Mouse (Mus musculus): ENCODE measurements around the gene Csnk2b. TPM values are rescaled to one million over a fixed set of nuclear protein-coding genes. Genes with fewer than 3 reads are reported as not detected.

Csnk2b gene
- 258 and 301 TPM in 2 replicates for polyA plus RNA-seq (2012; rRNA removed)

GRCm38 (mm10) chr17:35121871-35122303, at the start of gene Csnk2b:
Csnk2b (minus strand) TSS chr17:35122053.

DNA sequence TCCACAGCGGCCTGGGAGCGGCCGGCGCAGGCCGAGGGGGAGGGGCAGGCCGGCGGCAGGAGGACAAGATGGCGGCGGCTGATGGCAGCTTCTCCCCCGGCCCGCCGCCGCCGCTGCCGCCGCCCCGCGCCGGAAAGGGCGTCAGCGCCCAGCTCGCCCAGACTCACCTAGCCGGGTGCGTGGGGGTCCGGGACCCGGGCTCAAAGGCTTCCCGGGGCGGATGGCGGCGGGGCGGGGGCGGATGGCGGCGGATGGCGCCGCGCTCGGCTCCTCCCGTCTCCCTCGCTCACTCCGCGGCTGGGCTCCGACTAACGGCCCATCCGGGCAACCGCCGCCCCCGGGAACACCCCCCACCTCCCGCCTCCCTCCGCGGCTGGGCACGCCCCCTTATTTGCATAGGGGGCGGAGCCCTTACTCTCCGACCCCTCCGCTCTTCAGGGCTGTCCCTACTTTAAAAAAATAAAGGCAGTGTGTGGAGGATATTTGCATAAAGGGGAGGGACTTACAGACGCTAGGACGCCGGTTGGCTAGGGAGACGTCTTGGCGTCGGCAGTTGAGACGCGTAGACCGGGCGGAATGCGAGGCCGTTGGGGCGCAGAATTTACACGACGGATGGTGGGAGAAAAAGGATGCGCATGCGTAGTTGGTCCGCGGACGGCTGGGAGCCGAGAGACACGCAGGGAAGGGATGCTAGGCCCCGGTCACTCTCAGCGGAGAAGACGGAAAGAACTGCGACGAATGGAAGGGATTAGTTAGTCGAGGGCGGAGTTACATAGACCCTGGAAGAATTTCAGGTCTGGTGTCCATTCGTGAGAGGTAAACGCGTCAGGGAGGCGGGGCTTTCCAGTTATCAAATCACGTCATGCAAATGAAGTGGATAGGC, 43.0 kb upstream of the Csnk2b start, which contains the start of gene Prrc2a:
Gene Prrc2a (minus strand): TSS at position 330 of the 883 bp plus-strand sequence.

DNA sequence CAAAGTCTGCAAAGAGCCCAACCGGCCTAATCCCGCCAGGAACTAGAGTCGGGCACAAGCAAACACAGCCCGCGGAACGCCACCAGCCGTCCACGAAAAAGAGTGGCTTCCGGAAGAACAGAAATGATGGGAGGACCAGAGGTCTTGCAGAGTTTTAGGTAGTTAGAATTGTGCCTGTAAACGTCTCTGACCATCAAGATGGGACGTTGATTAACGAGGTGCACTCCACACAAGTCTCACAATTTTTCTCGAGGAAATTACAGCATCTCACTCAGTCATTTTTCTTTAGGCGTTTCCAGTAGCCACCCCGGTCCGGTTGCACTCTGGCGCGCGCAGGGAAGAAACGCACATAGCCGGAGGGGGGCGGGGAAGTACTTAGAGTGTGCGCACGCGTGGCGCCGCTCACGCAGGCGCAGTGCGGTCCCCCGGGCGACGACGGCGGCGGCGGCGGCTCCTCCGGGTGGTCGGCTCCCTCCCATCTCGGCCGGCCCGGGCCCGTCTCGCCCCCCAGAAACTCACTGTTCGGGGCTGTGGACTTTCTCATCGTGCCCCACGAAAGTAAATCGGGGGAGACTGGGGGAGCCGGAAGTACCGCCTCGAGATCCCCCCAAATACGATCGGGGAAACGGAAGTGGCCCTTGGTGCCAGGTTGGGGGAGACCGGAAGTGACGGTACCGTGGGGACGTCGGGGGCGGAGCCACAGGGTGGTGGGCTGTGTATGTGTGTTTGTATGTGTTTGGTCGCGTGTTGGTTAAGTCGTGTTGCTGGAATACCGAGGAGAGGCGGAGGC, 13.1 kb upstream of the Csnk2b start, which contains the start of gene Bag6:
Gene Bag6 (plus strand): TSS at position 378 of the 790 bp plus-strand sequence.

GRCm38 (mm10) chr17:35131500-35132173, 9.8 kb upstream of the Csnk2b start, which contains the start of gene Apom:
Apom (minus strand) TSS chr17:35132050.

GRCm38 (mm10) chr17:35126206-35126611, 4.4 kb upstream of the Csnk2b start, which contains the start of gene D17H6S53E:
D17H6S53E (plus strand) TSS chr17:35126373.

GRCm38 (mm10) chr17:35121143-35121799, 582 bp downstream of the Csnk2b start, which contains the start of gene Gpank1:
Gpank1 (plus strand) TSS chr17:35121455.

GRCm38 (mm10) chr17:35115046-35116019, 6.5 kb downstream of the Csnk2b start, which contains the start of gene Ly6g5b:
Ly6g5b (minus strand) TSS chr17:35115428.

GRCm38 (mm10) chr17:35108097-35108496, 13.8 kb downstream of the Csnk2b start, which contains the start of gene Ly6g5c:
Ly6g5c (plus strand) TSS chr17:35108279.

GRCm38 (mm10) chr17:35088825-35089644, 32.8 kb downstream of the Csnk2b start, which contains the start of gene Abhd16a:
Abhd16a (plus strand) TSS chr17:35089263.

DNA sequence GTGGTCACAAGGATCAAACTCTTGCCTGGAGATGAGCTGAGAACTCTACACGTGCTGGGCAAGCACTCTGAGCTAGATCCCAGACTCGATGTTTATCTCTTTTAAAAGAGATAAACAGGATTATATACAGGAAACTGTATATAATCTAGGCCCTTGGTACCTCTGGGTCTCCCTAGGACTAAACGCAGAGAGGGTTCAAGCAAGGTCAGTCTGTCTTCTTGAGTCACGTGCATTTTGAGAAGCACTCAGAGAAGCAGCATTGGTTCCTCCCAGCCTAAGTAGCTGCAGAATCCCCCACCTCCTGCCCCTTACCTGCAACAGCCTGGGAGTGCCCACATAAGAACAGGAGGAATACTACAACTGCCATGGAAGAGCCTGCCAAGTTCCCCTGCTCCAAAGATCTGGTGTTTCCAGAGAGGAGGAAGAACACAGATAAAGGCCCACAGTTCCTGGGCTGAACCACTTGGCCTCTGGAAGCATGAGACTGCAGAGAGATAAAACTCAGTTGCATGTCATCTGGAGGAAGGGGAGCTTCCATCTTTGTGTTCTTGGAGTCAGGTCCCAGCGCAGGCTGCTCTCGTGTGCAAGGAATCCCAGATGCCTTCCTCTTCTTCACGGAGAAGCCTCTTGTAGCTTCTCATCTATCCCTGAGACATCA, 36.5 kb downstream of the Csnk2b start, which contains the start of gene Ly6g6f:
Gene Ly6g6f (minus strand): TSS at position 403 of the 658 bp plus-strand sequence.

GRCm38 (mm10) chr17:35077786-35078233, 44.0 kb downstream of the Csnk2b start, which contains the start of gene Ly6g6d:
Ly6g6d (minus strand) TSS chr17:35078065.

GRCm38 (mm10) chr17:35076507-35077176, 45.2 kb downstream of the Csnk2b start, which contains the start of gene Ly6g6e:
Ly6g6e (plus strand) TSS chr17:35076902.

Other genes starting within 250 kb of the Csnk2b start
- gene Zbtb12, start 242.6 kb downstream of the Csnk2b start, polyA plus RNA-seq (2012; rRNA removed) = 3.6 and 3.9 TPM in 2 replicates
- gene Gm20547, start 240.0 kb downstream of the Csnk2b start, polyA plus RNA-seq (2012; rRNA removed) = not detected in 2 replicates
- 1.9 and 2.3 TPM in 2 replicates for gene C2, start 223.8 kb downstream of the Csnk2b start, polyA plus RNA-seq (2012; rRNA removed)
- gene Ehmt2, start 223.6 kb downstream of the Csnk2b start, polyA plus RNA-seq (2012; rRNA removed) = 126 and 127 TPM in 2 replicates
- gene Slc44a4, start 207.6 kb downstream of the Csnk2b start, polyA plus RNA-seq (2012; rRNA removed) = 48.6 and 48.7 TPM in 2 replicates
- 30.4 and 43.8 TPM in 2 replicates for gene Neu1, start 190.8 kb downstream of the Csnk2b start, polyA plus RNA-seq (2012; rRNA removed)
- 31.1 and 45.6 TPM in 2 replicates for gene Hspa1b, start 162.8 kb downstream of the Csnk2b start, polyA plus RNA-seq (2012; rRNA removed)
- gene Gm20481, start 152.1 kb downstream of the Csnk2b start, polyA plus RNA-seq (2012; rRNA removed) = not detected in 2 replicates
- gene Hspa1a, start 149.9 kb downstream of the Csnk2b start, polyA plus RNA-seq (2012; rRNA removed) = 16.4 and 25.7 TPM in 2 replicates
- 0.34 and 0.59 TPM in 2 replicates for gene Hspa1l, start 149.3 kb downstream of the Csnk2b start, polyA plus RNA-seq (2012; rRNA removed)
- 43.9 and 62.3 TPM in 2 replicates for gene Lsm2, start 140.2 kb downstream of the Csnk2b start, polyA plus RNA-seq (2012; rRNA removed)
- 95.5 and 126 TPM in 2 replicates for gene Vars, start 121.1 kb downstream of the Csnk2b start, polyA plus RNA-seq (2012; rRNA removed)
- gene Vwa7, start 105.5 kb downstream of the Csnk2b start, polyA plus RNA-seq (2012; rRNA removed) = 1.9 and 2.2 TPM in 2 replicates
- gene Sapcd1, start 94.0 kb downstream of the Csnk2b start, polyA plus RNA-seq (2012; rRNA removed) = 0.58 and 1.9 TPM in 2 replicates
- 2.6 and 5.6 TPM in 2 replicates for gene Msh5, start 75.3 kb downstream of the Csnk2b start, polyA plus RNA-seq (2012; rRNA removed)
- 131 and 147 TPM in 2 replicates for gene Clic1, start 72.1 kb downstream of the Csnk2b start, polyA plus RNA-seq (2012; rRNA removed)
- gene Ddah2, start 63.0 kb downstream of the Csnk2b start, polyA plus RNA-seq (2012; rRNA removed) = 16.3 and 20.7 TPM in 2 replicates
- 243 and 312 TPM in 2 replicates for gene Ly6g6c, start 56.7 kb downstream of the Csnk2b start, polyA plus RNA-seq (2012; rRNA removed)
- gene Mpig6b, start 55.9 kb downstream of the Csnk2b start, polyA plus RNA-seq (2012; rRNA removed) = 0.42 and 0.65 TPM in 2 replicates
- gene Ly6g6e, start 45.2 kb downstream of the Csnk2b start, polyA plus RNA-seq (2012; rRNA removed) = 99.6 and 112 TPM in 2 replicates
- 5.1 and 6.4 TPM in 2 replicates for gene Ly6g6d, start 44.0 kb downstream of the Csnk2b start, polyA plus RNA-seq (2012; rRNA removed)
- gene Ly6g6f, start 36.4 kb downstream of the Csnk2b start, polyA plus RNA-seq (2012; rRNA removed) = 1.2 and 2.0 TPM in 2 replicates
- gene Abhd16a, start 32.8 kb downstream of the Csnk2b start, polyA plus RNA-seq (2012; rRNA removed) = 88.7 and 152 TPM in 2 replicates
- 1.4 TPM in 1 of 2 replicates, not detected in the other for gene Ly6g5c, start 13.8 kb downstream of the Csnk2b start, polyA plus RNA-seq (2012; rRNA removed)
- 1.2 and 2.2 TPM in 2 replicates for gene Ly6g5b, start 6.6 kb downstream of the Csnk2b start, polyA plus RNA-seq (2012; rRNA removed)
- 9.3 and 11.8 TPM in 2 replicates for gene Gpank1, start 598 bp downstream of the Csnk2b start, polyA plus RNA-seq (2012; rRNA removed)
- gene D17H6S53E, start 4.3 kb upstream of the Csnk2b start, polyA plus RNA-seq (2012; rRNA removed) = 13.7 and 19.0 TPM in 2 replicates
- gene Apom, start 10.0 kb upstream of the Csnk2b start, polyA plus RNA-seq (2012; rRNA removed) = 0.08 and 0.20 TPM in 2 replicates
- 92.9 and 94.1 TPM in 2 replicates for gene Bag6, start 13.1 kb upstream of the Csnk2b start, polyA plus RNA-seq (2012; rRNA removed)
- 262 and 284 TPM in 2 replicates for gene Prrc2a, start 42.8 kb upstream of the Csnk2b start, polyA plus RNA-seq (2012; rRNA removed)
- gene Aif1, start 54.0 kb upstream of the Csnk2b start, polyA plus RNA-seq (2012; rRNA removed) = 0.11 and 0.48 TPM in 2 replicates
- gene Lst1, start 66.4 kb upstream of the Csnk2b start, polyA plus RNA-seq (2012; rRNA removed) = 3.7 and 6.5 TPM in 2 replicates
- gene Ltb, start 72.4 kb upstream of the Csnk2b start, polyA plus RNA-seq (2012; rRNA removed) = 1.5 and 5.7 TPM in 2 replicates
- 0.24 and 0.42 TPM in 2 replicates for gene Tnf, start 80.0 kb upstream of the Csnk2b start, polyA plus RNA-seq (2012; rRNA removed)
- 0.10 and 0.36 TPM in 2 replicates for gene Lta, start 83.3 kb upstream of the Csnk2b start, polyA plus RNA-seq (2012; rRNA removed)
- gene Gm16181, start 98.8 kb upstream of the Csnk2b start, polyA plus RNA-seq (2012; rRNA removed) = 0.42 TPM in 1 of 2 replicates, not detected in the other
- gene Atp6v1g2, start 111.6 kb upstream of the Csnk2b start, polyA plus RNA-seq (2012; rRNA removed) = 1.3 and 1.7 TPM in 2 replicates
- 15.7 and 37.5 TPM in 2 replicates for gene Nfkbil1, start 113.7 kb upstream of the Csnk2b start, polyA plus RNA-seq (2012; rRNA removed)
- gene Ddx39b, start 119.7 kb upstream of the Csnk2b start, polyA plus RNA-seq (2012; rRNA removed) = 74.9 and 91.6 TPM in 2 replicates
- 243 and 319 TPM in 2 replicates for gene H2-D1, start 140.7 kb upstream of the Csnk2b start, polyA plus RNA-seq (2012; rRNA removed)
- 0.04 TPM in 1 of 2 replicates, not detected in the other for gene H2-Q1, start 198.4 kb upstream of the Csnk2b start, polyA plus RNA-seq (2012; rRNA removed)
- gene H2-Q2, start 220.2 kb upstream of the Csnk2b start, polyA plus RNA-seq (2012; rRNA removed) = 0.18 and 0.54 TPM in 2 replicates

All from stomach, adult 2 months (tissue).